Mouse (Mus musculus) cortical plate, adult 2 months (tissue): ENCODE data around the gene Fhl2.

Experiments
- CTCF ChIP-seq: fragments of 200-500 bp; IDR thresholded peaks from 2 replicates; pipeline ENCODE4 v1.5.1; 2011; ENCODE audit warnings: mild to moderate bottlenecking, control low read depth, low read length; ENCODE audit not compliant: insufficient read depth; ENCODE audit errors: extremely low read depth
- POLR2A ChIP-seq: fragments of 200-500 bp; IDR thresholded peaks from 2 replicates; pipeline ENCODE4 v1.6.1; 2011; ENCODE audit warnings: mild to moderate bottlenecking, low read length, control low read depth; ENCODE audit not compliant: insufficient read depth; ENCODE audit errors: extremely low read depth

DNA sequence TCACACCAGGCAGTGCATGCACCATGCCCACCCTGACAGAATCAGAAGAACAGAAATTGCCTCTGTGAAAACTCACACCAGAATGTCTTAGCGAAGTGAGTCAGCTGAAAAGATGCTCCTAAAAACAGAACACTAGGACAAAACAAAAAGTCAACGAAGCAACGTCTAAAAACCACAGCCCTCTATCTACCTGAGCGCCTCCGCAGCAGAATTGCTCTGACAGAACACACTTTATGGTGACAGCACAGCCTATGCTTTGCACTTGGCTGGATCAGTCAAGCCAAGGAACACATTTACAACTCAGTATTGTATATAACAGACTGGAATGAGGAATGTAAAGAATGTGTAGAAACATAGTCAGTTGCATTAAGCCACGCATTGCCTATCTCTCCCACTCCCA lies 18.4 kb downstream of the Fhl2 start:
- TF ChIP-seq POLR2A, result no peak
- no peak for TF ChIP-seq CTCF
